Mouse (Mus musculus) brain, embryonic 14.5 days (tissue): ENCODE results near the gene Tuft1. TPM values are rescaled to one million over a fixed set of nuclear protein-coding genes. Genes with fewer than 3 reads are reported as not detected.

Experiments used
- DNase-seq: peaks from one replicate; pipeline ENCODE4 v3.0.0-alpha.2; 2011; ENCODE audit warnings: low read depth
- CTCF ChIP-seq: fragments of 200-500 bp; IDR thresholded peaks from 2 replicates; pipeline ENCODE4 v1.5.1; 2012; ENCODE audit warnings: inconsistent platforms, mild to moderate bottlenecking, moderate library complexity, borderline replicate concordance; ENCODE audit not compliant: insufficient read depth, insufficient read length; ENCODE audit errors: extremely low read depth
- POLR2A ChIP-seq: fragments of 200-500 bp; IDR thresholded peaks from 2 replicates; pipeline ENCODE4 v1.6.1; 2012; ENCODE audit warnings: mild to moderate bottlenecking, inconsistent platforms, borderline replicate concordance; ENCODE audit not compliant: poor library complexity, insufficient read depth, insufficient read length, severe bottlenecking; ENCODE audit errors: extremely low read depth
- polyA plus RNA-seq: library from polyadenylated mRNA; depleted of rRNA; stranded (reverse); fragments of >200 nt; gene quantifications from 2 replicates; pipeline ENCODE4 v1.2.3, GENCODE M21; 2012; rRNA removed

Tuft1 gene
- polyA plus RNA-seq, 1 experiment: 4.7 TPM

DNA sequence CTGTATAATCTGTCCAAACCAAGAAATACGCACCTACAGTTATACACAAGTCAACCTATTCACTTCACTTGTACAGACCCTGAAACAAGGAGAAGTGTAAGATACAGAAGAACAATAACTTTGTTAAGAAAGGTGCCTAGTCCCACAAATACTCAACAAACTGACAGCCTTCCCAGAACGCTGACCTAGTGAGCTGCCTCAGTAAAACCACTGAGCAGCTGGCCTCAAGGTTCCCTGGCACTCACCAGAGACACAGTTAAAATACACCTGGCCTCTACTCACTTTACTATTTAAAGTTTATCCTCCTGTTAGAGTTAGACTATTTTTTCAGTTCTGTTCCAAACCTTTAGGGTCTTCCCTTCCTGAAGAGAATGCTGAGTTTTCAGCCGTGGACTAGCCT, 95.5 kb downstream of the Tuft1 start:
- TF ChIP-seq POLR2A: no peak
- TF ChIP-seq CTCF: no peak
- no peak for DNase-seq

Other genes with a start within 250 kb of the Tuft1 start
- 15.2 and 24.2 TPM in 2 replicates for gene Tdrkh, start 245.6 kb downstream of the Tuft1 start, polyA plus RNA-seq
- gene Mrpl9, start 215.6 kb downstream of the Tuft1 start, polyA plus RNA-seq: 48.8 and 51.9 TPM in 2 replicates
- gene Oaz3, start 215.0 kb downstream of the Tuft1 start, polyA plus RNA-seq: 0.16 and 0.57 TPM in 2 replicates
- 696 and 882 TPM in 2 replicates for gene Celf3, start 180.6 kb downstream of the Tuft1 start, polyA plus RNA-seq
- gene Riiad1, start 178.5 kb downstream of the Tuft1 start, polyA plus RNA-seq: 5.7 and 5.8 TPM in 2 replicates
- 34.0 and 45.1 TPM in 2 replicates for gene Snx27, start 76.2 kb downstream of the Tuft1 start, polyA plus RNA-seq
- gene Gm10972, start 15.8 kb downstream of the Tuft1 start, polyA plus RNA-seq: not detected in 2 replicates
- gene Selenbp2, start 34.7 kb upstream of the Tuft1 start, polyA plus RNA-seq: 0.52 and 0.57 TPM in 2 replicates
- 4.2 and 7.0 TPM in 2 replicates for gene Cgn, start 127.6 kb upstream of the Tuft1 start, polyA plus RNA-seq
- 66.8 and 78.4 TPM in 2 replicates for gene Pogz, start 178.7 kb upstream of the Tuft1 start, polyA plus RNA-seq
- 353 and 477 TPM in 2 replicates for gene Psmb4, start 228.1 kb upstream of the Tuft1 start, polyA plus RNA-seq